Mouse (Mus musculus): Measurements from ENCODE around the gene Hivep2.

Hivep2 gene

GRCm38 (mm10) chr10:14049686-14050085 lies 83.8 kb downstream of the Hivep2 start:
- no peak for DNase-seq

- DNase-seq: no peak
Measured at GRCm38 (mm10) chr10:14050586-14050985, 84.7 kb downstream of the Hivep2 start.

DNA sequence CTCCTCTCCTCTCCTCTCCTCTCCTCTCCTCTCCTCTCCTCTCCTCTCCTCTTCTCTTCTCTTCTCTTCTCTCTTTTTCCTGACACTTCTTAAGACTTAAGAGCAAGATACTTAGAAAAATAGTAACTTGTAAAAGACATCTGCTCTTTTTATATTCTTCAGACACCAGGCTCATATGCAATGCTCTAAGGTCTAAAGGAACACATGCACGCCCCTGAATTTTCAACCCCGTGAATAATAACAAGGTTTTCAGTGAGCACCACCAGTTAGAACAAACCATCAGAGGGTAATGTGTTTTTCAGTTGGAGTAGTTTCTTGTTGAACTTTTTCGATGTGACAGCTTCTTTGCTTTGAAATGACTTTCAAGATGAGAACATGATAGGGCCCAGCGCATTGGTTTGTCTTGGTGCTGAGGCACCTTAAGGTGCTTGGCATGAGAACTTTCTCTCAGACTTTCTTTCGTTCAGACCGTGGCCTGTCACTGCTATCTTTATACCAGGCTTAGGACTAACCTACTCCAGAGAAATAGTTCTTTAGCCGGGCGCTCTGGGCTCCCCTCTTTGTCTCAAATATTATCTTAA lies 86.3 kb downstream of the Hivep2 start:
- no peak for DNase-seq

GRCm38 (mm10) chr10:14054860-14055259 lies 89.0 kb downstream of the Hivep2 start:
- no peak for DNase-seq

DNA sequence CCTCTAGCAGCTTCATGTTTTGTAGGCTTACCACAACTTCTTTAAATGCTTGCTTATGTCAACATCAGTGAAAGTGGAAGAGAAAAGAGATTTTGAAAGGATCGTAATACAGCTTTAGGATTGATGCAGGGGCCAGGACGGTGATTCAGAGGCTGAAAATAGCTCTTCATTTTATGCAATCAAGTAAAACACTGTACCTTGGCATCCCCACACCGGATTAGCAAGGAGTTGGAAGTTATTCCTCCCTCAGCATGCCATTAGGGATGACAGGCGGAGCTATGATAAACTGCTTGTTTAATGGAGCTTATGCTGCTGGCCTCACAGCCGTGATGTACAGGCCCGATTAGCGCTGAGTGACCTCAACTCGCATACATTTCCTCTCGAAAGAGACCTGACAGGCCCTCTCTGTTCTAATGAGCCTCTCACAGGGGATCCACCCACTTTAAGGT lies 89.7 kb downstream of the Hivep2 start:
- DNase-seq: no peak

DNA sequence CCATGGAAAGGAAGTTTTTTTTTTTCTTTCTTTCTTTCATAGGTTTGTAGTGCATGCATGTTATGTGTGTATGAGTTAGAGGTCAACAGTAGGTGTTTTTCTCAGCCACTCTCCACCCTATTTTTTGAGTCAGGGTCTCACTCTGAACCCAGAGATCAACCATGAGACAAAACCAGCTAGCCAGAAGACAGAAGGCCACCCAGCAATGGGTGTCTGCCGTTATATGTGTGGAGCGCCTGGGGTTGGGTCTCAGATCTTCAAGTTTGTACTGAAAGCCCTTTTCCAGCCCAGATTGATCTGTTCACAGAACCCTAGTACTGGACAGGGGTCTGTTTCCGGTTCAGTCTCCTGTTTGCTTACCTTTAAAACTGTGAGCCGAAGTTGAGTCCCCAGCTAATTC lies 90.2 kb downstream of the Hivep2 start:
- DNase-seq: no peak

DNA sequence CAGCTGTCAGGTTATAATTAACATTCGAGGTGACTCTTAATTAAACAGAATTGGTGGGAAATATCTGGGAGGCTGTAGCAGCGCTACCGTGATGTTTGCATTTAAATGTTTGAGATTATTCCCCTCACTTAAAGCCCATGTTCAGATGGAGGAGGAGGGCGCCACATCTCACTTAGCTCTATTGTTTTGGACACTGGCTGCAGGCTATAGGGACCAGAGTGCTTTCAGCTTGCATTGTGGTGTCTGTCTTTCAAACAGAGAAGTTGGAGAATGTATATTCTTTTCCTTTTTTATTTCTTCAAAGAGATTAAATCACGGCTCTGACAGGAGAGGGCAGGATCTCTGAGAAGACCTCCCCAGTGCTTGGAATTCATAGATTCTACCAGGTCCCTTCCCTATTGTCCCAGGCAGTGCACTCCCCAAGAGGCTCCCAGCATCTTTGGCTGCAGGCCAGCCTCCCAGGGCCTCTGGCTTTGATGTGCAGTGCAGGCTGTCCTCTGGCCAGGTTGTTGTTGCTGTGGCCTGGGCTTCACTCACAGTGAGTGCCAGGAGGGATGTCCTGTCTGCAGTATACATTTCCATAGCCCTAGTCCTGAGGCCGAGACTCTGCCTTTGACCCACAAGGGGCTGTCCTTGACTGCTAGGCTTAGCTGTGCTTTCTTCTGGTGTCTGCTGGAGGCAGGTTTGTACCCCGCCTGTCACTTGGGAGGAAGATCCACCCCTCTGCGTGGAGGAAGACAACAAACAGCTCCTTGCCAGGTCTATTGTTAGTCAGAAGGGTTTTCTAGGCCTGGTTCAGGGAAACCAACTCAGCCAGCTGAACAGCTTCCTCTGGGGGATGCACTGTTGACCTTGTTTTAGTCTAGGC lies 90.9 kb downstream of the Hivep2 start:
- DNase-seq: peak; percentile 64

GRCm38 (mm10) chr10:14057841-14058605 lies 92.1 kb downstream of the Hivep2 start:
- no peak for DNase-seq

DNA sequence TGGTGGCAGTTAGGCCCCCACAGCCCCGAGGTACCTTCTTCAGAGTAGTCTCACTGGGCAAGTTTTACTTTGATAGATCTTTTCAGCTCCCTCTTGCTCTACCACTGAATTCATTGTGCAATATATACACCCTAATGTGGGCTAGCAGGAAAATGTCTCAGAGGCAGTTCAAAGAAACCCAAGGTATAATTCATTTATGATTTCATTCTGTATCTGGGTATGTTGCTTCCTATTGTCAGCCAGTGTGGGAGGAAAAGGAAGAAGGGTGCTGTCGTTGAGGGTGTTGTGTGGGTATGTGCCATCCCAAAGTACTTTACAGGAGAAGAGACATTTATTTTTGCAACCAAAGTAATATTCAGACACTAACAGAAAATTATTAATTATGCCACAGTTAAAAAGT lies 92.9 kb downstream of the Hivep2 start:
- DNase-seq: no peak

- DNase-seq: no peak
Measured at GRCm38 (mm10) chr10:14059581-14059980, 93.7 kb downstream of the Hivep2 start.

GRCm38 (mm10) chr10:14060302-14060701 lies 94.4 kb downstream of the Hivep2 start:
- no peak for DNase-seq

GRCm38 (mm10) chr10:14063226-14063625 lies 97.4 kb downstream of the Hivep2 start:
- no peak for DNase-seq

DNA sequence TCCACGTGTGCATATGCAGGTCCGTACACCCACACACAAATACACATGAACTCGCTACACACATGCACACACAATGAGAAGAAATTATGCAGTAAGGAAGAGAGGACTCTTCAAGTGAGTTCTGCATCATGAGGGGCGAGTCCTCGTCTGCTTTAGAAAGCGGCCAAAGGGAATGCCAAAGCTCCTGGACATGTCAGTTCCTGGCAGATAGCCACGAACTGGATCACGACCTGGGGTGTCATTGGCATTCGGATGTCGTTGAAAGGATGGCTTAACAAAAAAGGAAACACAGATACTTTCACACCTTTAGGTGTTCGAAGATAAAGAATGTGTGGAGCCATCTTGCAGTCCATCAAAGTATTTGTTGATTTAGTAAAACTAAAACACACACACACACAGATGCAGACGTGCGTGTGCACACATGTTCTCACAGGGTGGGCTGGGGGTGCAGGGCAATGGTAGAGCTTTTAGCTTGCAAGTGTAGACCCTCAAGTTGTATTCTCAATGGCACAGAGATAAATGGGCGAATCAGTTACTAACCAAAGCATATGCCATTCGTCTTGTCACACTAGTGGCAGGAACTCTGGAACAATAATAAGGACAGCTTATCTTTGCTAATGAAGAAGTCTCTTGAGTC lies 99.0 kb downstream of the Hivep2 start:
- no peak for DNase-seq

GRCm38 (mm10) chr10:14067802-14068201 lies 101.9 kb downstream of the Hivep2 start:
- no peak for DNase-seq

DNA sequence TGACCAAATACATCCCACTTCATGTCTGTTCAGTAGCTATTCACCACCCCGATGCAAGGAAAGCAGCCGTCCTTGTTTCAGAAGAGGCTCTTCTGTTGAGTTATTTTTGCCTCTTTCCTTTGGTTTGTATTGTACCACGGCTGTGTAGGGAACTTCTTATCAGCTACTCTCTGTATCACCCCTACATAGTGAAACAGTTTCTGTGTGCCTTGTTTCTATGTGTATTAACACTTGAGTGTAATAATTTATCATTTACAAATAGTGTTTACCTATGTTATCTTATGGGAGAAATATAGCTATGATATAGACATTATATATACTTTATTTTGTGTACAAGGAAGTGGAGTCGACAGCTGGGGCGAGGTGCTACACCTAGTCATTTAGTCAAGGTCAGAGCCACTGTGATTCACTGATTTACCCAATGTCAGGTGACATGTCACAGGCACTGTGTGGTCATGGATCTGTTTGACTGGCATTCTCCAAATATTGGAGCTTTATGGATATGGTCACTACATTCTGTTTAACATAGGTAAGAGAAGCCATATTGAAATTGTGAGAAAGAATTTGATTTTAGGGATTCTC lies 104.7 kb downstream of the Hivep2 start:
- no peak for DNase-seq

GRCm38 (mm10) chr10:14072504-14072903 lies 106.6 kb downstream of the Hivep2 start:
- DNase-seq: no peak

DNA sequence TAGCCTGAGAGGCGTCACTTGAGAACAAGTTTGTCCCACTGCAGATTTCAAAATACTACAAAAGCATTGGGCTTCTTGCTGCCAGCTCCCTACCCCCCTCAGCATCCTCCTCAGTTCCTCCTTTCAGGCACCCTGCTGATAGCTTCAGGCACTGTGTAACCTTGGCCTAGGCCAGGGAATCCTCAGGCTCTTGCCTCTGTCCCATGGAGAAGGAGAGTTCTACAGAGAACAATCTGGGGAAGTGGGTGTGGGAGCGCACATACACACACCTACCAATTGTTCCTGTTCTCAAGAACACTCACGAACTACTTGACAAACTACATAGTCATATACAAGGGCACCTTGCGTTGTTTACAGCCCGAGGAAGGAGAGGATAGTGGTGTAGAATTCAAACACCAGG lies 109.9 kb downstream of the Hivep2 start:
- no peak for DNase-seq

DNA sequence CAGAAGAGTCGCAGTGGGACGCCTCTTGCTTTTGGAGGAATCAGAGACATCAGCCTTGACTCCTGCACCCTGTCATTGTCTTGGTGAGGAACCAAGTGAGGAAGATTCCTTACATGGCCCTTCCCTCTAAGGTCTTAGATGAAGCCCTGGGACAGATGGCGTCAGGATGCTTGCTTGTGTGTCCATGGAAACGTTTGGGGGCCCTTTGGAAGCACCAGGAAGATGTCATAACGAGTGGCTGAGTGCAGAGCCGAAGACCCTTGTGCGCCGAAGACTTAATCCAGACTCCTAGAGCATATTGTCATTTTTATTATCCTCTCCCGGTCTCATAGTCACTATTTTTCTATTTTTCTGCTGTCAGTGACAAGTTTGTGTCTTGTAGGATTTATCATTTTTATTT lies 111.0 kb downstream of the Hivep2 start:
- DNase-seq: no peak

DNA sequence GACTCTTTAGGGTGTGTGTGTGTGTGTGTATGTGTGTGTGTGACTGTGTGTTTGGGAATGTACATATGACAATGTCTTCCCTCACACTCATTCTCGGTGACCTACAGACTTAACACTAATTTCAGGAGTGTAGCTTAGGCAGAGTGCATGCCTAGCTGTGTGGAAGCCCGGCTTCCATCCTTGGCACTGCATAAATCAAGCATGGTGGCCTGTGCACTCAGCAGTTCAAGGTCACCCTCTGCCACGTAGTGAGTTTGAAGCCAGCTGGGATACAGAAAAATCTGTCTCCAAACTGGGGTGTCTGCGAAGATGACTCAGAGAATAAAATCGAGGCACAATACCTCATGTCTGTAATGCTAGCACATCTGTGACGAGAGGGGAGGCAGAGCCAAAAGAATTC lies 115.0 kb downstream of the Hivep2 start:
- no peak for DNase-seq

GRCm38 (mm10) chr10:14081824-14082223 lies 115.9 kb downstream of the Hivep2 start:
- no peak for DNase-seq

DNA sequence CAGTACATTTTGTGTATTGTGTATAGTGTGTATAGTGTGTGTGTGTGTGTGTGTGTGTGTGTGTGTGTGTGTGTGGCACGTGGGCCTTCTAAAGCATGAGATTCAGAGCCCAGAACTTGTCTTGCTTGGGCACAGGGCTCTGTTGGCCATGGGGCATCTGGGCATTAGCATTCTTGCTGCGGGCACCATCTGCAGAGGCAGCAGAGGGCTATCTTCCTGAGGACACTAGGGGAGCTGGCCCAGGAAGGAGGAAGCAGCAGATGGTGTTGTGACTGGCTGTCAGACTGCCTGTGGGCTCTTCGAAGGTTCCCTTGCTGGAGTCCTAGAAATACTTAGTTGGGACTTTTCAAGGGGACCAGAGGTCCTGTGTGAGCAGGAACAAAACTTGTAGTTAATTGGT lies 116.4 kb downstream of the Hivep2 start:
- no peak for DNase-seq

DNA sequence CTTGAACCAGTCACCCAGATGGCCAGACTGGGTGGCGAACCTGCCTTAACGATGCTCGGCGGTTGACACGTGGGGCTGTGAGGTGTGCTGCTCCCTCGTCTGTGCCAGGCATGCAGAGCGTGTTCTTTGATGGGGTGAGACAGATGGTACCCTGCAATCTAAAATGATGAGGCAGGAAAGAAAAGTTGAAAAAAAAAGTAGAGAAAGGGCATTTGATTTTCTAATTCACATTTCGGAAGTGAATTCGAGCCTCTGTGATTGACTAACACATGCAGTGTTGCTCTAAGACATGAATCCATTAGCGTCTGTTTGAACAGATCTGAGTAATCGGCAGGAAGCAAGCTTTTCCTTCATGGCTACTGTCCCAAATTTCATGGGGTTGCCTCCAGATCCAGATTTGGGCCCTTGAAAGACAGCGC lies 119.4 kb downstream of the Hivep2 start:
- peak; percentile 26 for DNase-seq
